Comparison of ENCODE assay signal across 8 mouse cellular contexts in genomic region chr9:74953265-74953958, GRCm38 (mm10). TPM values are rescaled to one million over a fixed set of nuclear protein-coding genes. Genes with fewer than 3 reads are reported as not detected.
A peak's percentile ranks its signal among the peaks of the same experiment; 100 is the strongest.
DNase-seq lines count a peak whose midpoint lies in the region; ATAC-seq and TF ChIP-seq lines count a peak whose summit lies in the region.

No protein-coding gene starts in this region.

- peaks cover 13% of the 10 kb centered on the region for H3K4me1 ChIP-seq in E14TG2a.4 (replicated peaks; ENCODE audit: low read depth, low read length)
- H3K4me1 ChIP-seq in forebrain, embryonic 12.5 days = peaks cover 18% of the 10 kb centered on the region
- H3K4me1 ChIP-seq in heart, embryonic 16.5 days (ENCODE audit: control insufficient read depth, insufficient read depth, low read length) = peaks cover 15% of the 10 kb centered on the region

- peak overlapping the region; percentile 97 for H3K27ac ChIP-seq in forebrain, embryonic 12.5 days
- H3K27ac ChIP-seq in heart, embryonic 16.5 days (ENCODE audit: low read length) = peak overlapping the region; percentile 97

- H3K36me3 ChIP-seq in E14TG2a.4 (ENCODE audit: insufficient read depth, low read length) = no peaks in the 10 kb centered on the region
- H3K36me3 ChIP-seq in forebrain, embryonic 12.5 days (replicated peaks) = peaks cover 5% of the 10 kb centered on the region
- H3K36me3 ChIP-seq in heart, embryonic 16.5 days (ENCODE audit: control insufficient read depth, insufficient read depth) = peaks cover 4% of the 10 kb centered on the region

- TF ChIP-seq CTCF in E14TG2a.4 (conservative IDR thresholded peaks at IDR 0.05; ENCODE audit: low read length) = no peak

- H3K9ac ChIP-seq in forebrain, embryonic 12.5 days = peak overlapping the region; percentile 89
- H3K9ac ChIP-seq in heart, embryonic 16.5 days (ENCODE audit: low read length) = peak overlapping the region; percentile 94

- DNase-seq in adrenal gland, postnatal 36 days = peak; percentile 86 to 88
- DNase-seq in kidney, postnatal 25 days = peak; percentile 73 to 90
- DNase-seq in lung, postnatal 14 days = peak; percentile 71
- peak; percentile 61 for DNase-seq in retina, embryonic 14.5 days (ENCODE audit: low spot score)
- peak; percentile 64 for DNase-seq in urinary bladder, adult 2 months (ENCODE audit: low spot score)

- 10% methylated on average over 31 of the region's 31 CpGs for WGBS in forebrain, embryonic 12.5 days
- WGBS in heart, embryonic 16.5 days = 3% methylated on average over 31 of the region's 31 CpGs

- H3K27me3 ChIP-seq in E14TG2a.4 (ENCODE audit: insufficient read depth, low read length) = no peaks in the 10 kb centered on the region
- no peaks in the 10 kb centered on the region for H3K27me3 ChIP-seq in forebrain, embryonic 12.5 days
- H3K27me3 ChIP-seq in heart, embryonic 16.5 days (ENCODE audit: control insufficient read depth, insufficient read depth, low read length) = no peaks in the 10 kb centered on the region

- peak; percentile 57 for ATAC-seq in forebrain, embryonic 12.5 days (ENCODE audit: low FRiP score)
- peak; percentile 79 for ATAC-seq in heart, embryonic 16.5 days (replicated peaks; ENCODE audit: extremely low read depth, insufficient read depth, low FRiP score)

- no peaks in the 10 kb centered on the region for H3K9me3 ChIP-seq in E14TG2a.4 (ENCODE audit: low read length)
- H3K9me3 ChIP-seq in forebrain, embryonic 12.5 days = no peaks in the 10 kb centered on the region
- peaks cover 2% of the 10 kb centered on the region; the same call in 1 of the 2 replicates for H3K9me3 ChIP-seq in heart, embryonic 16.5 days (replicated peaks; ENCODE audit: control insufficient read depth, low read length)

- H3K4me2 ChIP-seq in forebrain, embryonic 12.5 days = peak overlapping the region; percentile 89
- peak overlapping the region; percentile 87 for H3K4me2 ChIP-seq in heart, embryonic 16.5 days (ENCODE audit: low read depth, low read length)

- peak overlapping the region; percentile 99 for H3K4me3 ChIP-seq in E14TG2a.4 (replicated peaks; ENCODE audit: low read length)
- peak overlapping the region; percentile 92 for H3K4me3 ChIP-seq in forebrain, embryonic 12.5 days (replicated peaks)
- H3K4me3 ChIP-seq in heart, embryonic 16.5 days (ENCODE audit: low read length) = peak overlapping the region; percentile 96

RNA-seq across cellular contexts. Expression of gene Fam214a, which starts 0.7 kb away (rescaled TPM):
- total RNA-seq in adrenal gland, postnatal 36 days (2021) = 10 to 100 TPM; 75.3 to 86.8 TPM
- 30.9 and 34.1 TPM in 2 replicates for polyA plus RNA-seq in forebrain, embryonic 12.5 days (2016; fragmentation: Nextera tagmentation; extraction: Ambion mirVana)
- polyA plus RNA-seq in heart, embryonic 16.5 days (2015; fragmentation: Nextera tagmentation; extraction: Ambion mirVana) = 11.3 and 11.4 TPM in 2 replicates
- 19.4 and 25.6 TPM in 2 replicates for polyA plus RNA-seq in urinary bladder, adult 2 months (2012; rRNA removed)

Comparison
In these comparisons a context has a peak if more than half of its experiments do, and no peak if none do; other contexts are left out.
1. Peak in every context shown above with its lines: DNase-seq, ATAC-seq, H3K4me3 ChIP-seq and H3K27ac ChIP-seq.